Mouse (Mus musculus) ES-Bruce4 (cell line): ENCODE measurements at regions not wholly inside any gene's neighbourhood (a gene's known extent, or its start where the extent isn't known, plus 50 kb on each side); places are given as distances from the start of the nearest gene placed in this dataset.
"Not testable (repeated sequence)": the region's sequence is repeated elsewhere in the genome, so short reads cannot be mapped to it uniquely, and the experiment has no call there.

Source experiments
- CTCF ChIP-seq: IDR thresholded peaks from one replicate; pipeline ENCODE4 v1.8.1; 2011; ENCODE audit warnings: low read depth, low read length
- EP300 ChIP-seq: IDR thresholded peaks from 2 replicates; pipeline ENCODE4 v1.6.1; 2011; ENCODE audit warnings: low read depth, low read length; ENCODE audit not compliant: insufficient read depth
- POLR2A ChIP-seq: IDR thresholded peaks from one replicate; pipeline ENCODE4 v1.8.1; 2011; ENCODE audit warnings: low read length; ENCODE audit not compliant: insufficient read depth

DNA sequence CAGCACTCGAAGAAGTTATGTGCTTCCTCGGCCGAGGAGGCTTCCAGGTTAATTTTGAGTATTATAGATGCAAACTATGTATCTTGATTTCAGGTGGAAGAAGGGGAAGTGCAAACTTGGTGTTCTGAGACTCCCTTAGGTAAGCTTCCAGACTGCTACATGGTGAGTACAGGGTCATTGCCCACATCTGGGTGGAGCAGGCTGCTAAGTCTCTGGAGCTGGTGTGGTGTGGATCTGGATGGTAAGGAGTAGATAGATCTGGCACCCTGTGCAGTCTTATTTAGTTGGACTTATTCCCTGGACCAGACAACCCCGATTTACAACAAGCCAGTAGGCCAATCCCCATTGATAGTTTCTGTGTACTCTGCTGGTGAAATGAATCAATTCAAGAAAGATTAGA, 53.9 kb upstream of the Zfp986 start:
- TF ChIP-seq CTCF, POLR2A, EP300: not testable (repeated sequence)
